Mouse (Mus musculus) heart, postnatal 0 days (tissue): ENCODE data around the gene Plcl2.

Experiments used
- CTCF ChIP-seq: IDR thresholded peaks from 2 replicates; pipeline ENCODE4 v1.5.1; 2016; ENCODE audit warnings: antibody characterized with exemption, control low read depth, low read depth
- EP300 ChIP-seq: IDR thresholded peaks from 2 replicates; pipeline ENCODE4 v1.6.1; 2016; ENCODE audit warnings: antibody characterized with exemption, low read depth

- TF ChIP-seq EP300 (no peak), CTCF (no peak)
Observed at GRCm38 (mm10) chr17:50490644-50491430, 18.4 kb upstream of the Plcl2 start.
